Mouse (Mus musculus) bone marrow, adult 2 months (tissue): ENCODE results near the gene Kiz. TPM values are rescaled to one million over a fixed set of nuclear protein-coding genes. Genes with fewer than 3 reads are reported as not detected.

ENCODE experiments used
- H3K27ac ChIP-seq: fragments of 200-500 bp; 2 replicates; pipeline ENCODE4 v1.5.1; 2012; ENCODE audit warnings: low read depth, mild to moderate bottlenecking, control low read depth, inconsistent platforms, low read length; ENCODE audit not compliant: control insufficient read depth, poor library complexity, insufficient read depth
- H3K4me1 ChIP-seq: fragments of 200-500 bp; 2 replicates; pipeline ENCODE4 v1.6.1; 2011; ENCODE audit warnings: low read length; ENCODE audit not compliant: control insufficient read depth, insufficient read depth
- H3K4me3 ChIP-seq: fragments of 200-500 bp; replicated peaks from 2 replicates; pipeline ENCODE3; 2011; ENCODE audit warnings: mild to moderate bottlenecking, low read depth, low read length, control low read depth; ENCODE audit not compliant: control insufficient read depth
- CTCF ChIP-seq: fragments of 200-500 bp; IDR thresholded peaks from 2 replicates; pipeline ENCODE4 v1.5.1; 2011; ENCODE audit warnings: low read length, control low read depth; ENCODE audit not compliant: control insufficient read depth, insufficient read depth
- POLR2A ChIP-seq: fragments of 200-500 bp; IDR thresholded peaks from 2 replicates; pipeline ENCODE4 v1.6.1; 2011; ENCODE audit warnings: low read depth, mild to moderate bottlenecking, control low read depth, low read length, borderline replicate concordance; ENCODE audit not compliant: control insufficient read depth
- WGBS: fragments of 180-500 bp; shearing (Covaris S2); methylation state at CpG from one replicate; pipeline ENCODE4 v1.1.7; 2018; 5-methylcytosine and 5-hydroxymethylcytosine counted together
- polyA plus RNA-seq: library from polyadenylated mRNA; stranded (reverse); fragments of >200 nt; gene quantifications from 2 replicates; pipeline ENCODE4 v1.2.4, GENCODE M21; 2011; ENCODE audit warnings: low replicate concordance; ENCODE audit not compliant: missing spikeins, insufficient read depth, insufficient read length

The Kiz gene
- polyA plus RNA-seq, 1 experiment: 37.8 TPM

- H3K27ac ChIP-seq: no peak overlapping the region
- WGBS: 89% methylated on average over 1 of the region's 1 CpGs
- H3K4me1 ChIP-seq: no peaks in the 10 kb centered on the region
- TF ChIP-seq POLR2A (no peak), CTCF (no peak)
- H3K4me3 ChIP-seq: no peak overlapping the region
Measured at GRCm38 (mm10) chr2:146925296-146925695, 69.6 kb downstream of the Kiz start.

GRCm38 (mm10) chr2:146925846-146926245 is 70.2 kb downstream of the Kiz start:
- Histone ChIP-seq H3K27ac (no peak overlapping the region), H3K4me3 (no peak overlapping the region), H3K4me1 (no peaks in the 10 kb centered on the region)
- TF ChIP-seq CTCF: no peak
- no peak for TF ChIP-seq POLR2A
- 79% methylated on average over 4 of the region's 4 CpGs for WGBS

GRCm38 (mm10) chr2:146948223-146948776 is 92.6 kb downstream of the Kiz start:
- TF ChIP-seq POLR2A (no peak), CTCF (no peak)
- 82% methylated on average over 8 of the region's 8 CpGs for WGBS
- H3K4me1 ChIP-seq: no peaks in the 10 kb centered on the region
- no peak overlapping the region for H3K4me3 ChIP-seq
- no peak overlapping the region for H3K27ac ChIP-seq

- 87% methylated on average over 6 of the region's 6 CpGs for WGBS
- no peak for TF ChIP-seq CTCF
- TF ChIP-seq POLR2A: no peak
- Histone ChIP-seq H3K4me3 (no peak overlapping the region), H3K4me1 (no peaks in the 10 kb centered on the region; the same call in 1 of the 2 replicates), H3K27ac (no peak overlapping the region)
Measured at GRCm38 (mm10) chr2:146956366-146956765, 100.7 kb downstream of the Kiz start.

GRCm38 (mm10) chr2:146958398-146958911 is 102.8 kb downstream of the Kiz start:
- Histone ChIP-seq H3K4me3 (no peak overlapping the region), H3K27ac (no peak overlapping the region), H3K4me1 (no peaks in the 10 kb centered on the region; the same call in 1 of the 2 replicates)
- 85% methylated on average over 11 of the region's 11 CpGs for WGBS
- TF ChIP-seq CTCF (no peak), POLR2A (no peak)

- Histone ChIP-seq H3K27ac (no peak overlapping the region), H3K4me1 (no peaks in the 10 kb centered on the region; the same call in 1 of the 2 replicates), H3K4me3 (no peak overlapping the region)
- 15% methylated on average over 21 of the region's 21 CpGs for WGBS
- TF ChIP-seq POLR2A: no peak
- TF ChIP-seq CTCF: peak; percentile 77
Measured at GRCm38 (mm10) chr2:146958951-146959821, 103.5 kb downstream of the Kiz start.

- Histone ChIP-seq H3K27ac (no peak overlapping the region), H3K4me3 (no peak overlapping the region), H3K4me1 (no peaks in the 10 kb centered on the region)
- TF ChIP-seq POLR2A (no peak), CTCF (no peak)
- 77% methylated on average over 3 of the region's 3 CpGs for whole genome bisulfite sequencing
Measured at GRCm38 (mm10) chr2:146975024-146975423, 119.4 kb downstream of the Kiz start.

GRCm38 (mm10) chr2:146975453-146976028 is 119.9 kb downstream of the Kiz start:
- Histone ChIP-seq H3K4me1 (no peaks in the 10 kb centered on the region), H3K4me3 (no peak overlapping the region), H3K27ac (no peak overlapping the region)
- no peak for TF ChIP-seq CTCF
- TF ChIP-seq POLR2A: no peak
- WGBS: 81% methylated on average over 3 of the region's 3 CpGs
